Mouse (Mus musculus): ENCODE data around the gene Gm4553. TPM values are rescaled to one million over a fixed set of nuclear protein-coding genes. Genes with fewer than 3 reads are reported as not detected.
"Not testable (repeated sequence)": the region's sequence is repeated elsewhere in the genome, so short reads cannot be mapped to it uniquely, and the experiment has no call there.

Gene Gm4553
- polyA plus RNA-seq, 1 experiment from 2014 or later = not detected

- H3K36me3 ChIP-seq (ENCODE audit: control insufficient read depth, insufficient read depth, low read length); H3K27me3 ChIP-seq (replicated peaks; ENCODE audit: control insufficient read depth, insufficient read depth, low read length); H3K27ac ChIP-seq (ENCODE audit: low read depth); H3K9me3 ChIP-seq (ENCODE audit: control insufficient read depth, low read length); H3K4me2 ChIP-seq (ENCODE audit: low read length); ATAC-seq (replicated peaks; ENCODE audit: low FRiP score, low TSS enrichment, low read depth); H3K4me3 ChIP-seq (ENCODE audit: low read depth, low read length); H3K4me1 ChIP-seq (replicated peaks; ENCODE audit: control insufficient read depth, insufficient read depth, low read length); H3K9ac ChIP-seq (ENCODE audit: low read length); DNase-seq (ENCODE audit: low spot score): not testable (repeated sequence)
- WGBS = 88% methylated on average over 1 of the region's 1 CpGs
Observed at GRCm38 (mm10) chr7:142120629-142121028, 44.9 kb downstream of the Gm4553 start, which contains the start of gene Gm45618. Gene Gm45618, minus strand, starts transcription at chr7:142120729.

- WGBS = 18% methylated on average over 5 of the region's 5 CpGs
- H3K9ac ChIP-seq (ENCODE audit: low read length) = no peak overlapping the region
- no peak overlapping the region for H3K27ac ChIP-seq (ENCODE audit: low read depth)
- H3K4me1 ChIP-seq (replicated peaks; ENCODE audit: control insufficient read depth, insufficient read depth, low read length) = no peaks in the 10 kb centered on the region
- no peaks in the 10 kb centered on the region for H3K27me3 ChIP-seq (replicated peaks; ENCODE audit: control insufficient read depth, insufficient read depth, low read length)
- no peak overlapping the region for H3K4me2 ChIP-seq (ENCODE audit: low read length)
- H3K9me3 ChIP-seq (ENCODE audit: control insufficient read depth, low read length) = no peaks in the 10 kb centered on the region
- ATAC-seq (replicated peaks; ENCODE audit: low FRiP score, low TSS enrichment, low read depth) (no peak), DNase-seq (ENCODE audit: low spot score) (no peak)
- no peaks in the 10 kb centered on the region for H3K36me3 ChIP-seq (ENCODE audit: control insufficient read depth, insufficient read depth, low read length)
- no peak overlapping the region for H3K4me3 ChIP-seq (ENCODE audit: low read depth, low read length)
Observed at GRCm38 (mm10) chr7:142119632-142120031, 45.9 kb downstream of the Gm4553 start.

Other genes starting within 250 kb of the Gm4553 start
- 47.4 and 48.1 TPM in 2 replicates for gene Tollip, start 247.2 kb downstream of the Gm4553 start, polyA plus RNA-seq (2014; fragmentation: Nextera tagmentation; extraction: Ambion mirVana)
- gene Brsk2, start 216.0 kb downstream of the Gm4553 start, polyA plus RNA-seq (2014; fragmentation: Nextera tagmentation; extraction: Ambion mirVana) = 2.1 and 2.2 TPM in 2 replicates
- gene Mob2, start 104.7 kb downstream of the Gm4553 start, polyA plus RNA-seq (2014; fragmentation: Nextera tagmentation; extraction: Ambion mirVana) = 63.0 and 64.8 TPM in 2 replicates
- 8.1 and 8.8 TPM in 2 replicates for gene Dusp8, start 69.9 kb downstream of the Gm4553 start, polyA plus RNA-seq (2014; fragmentation: Nextera tagmentation; extraction: Ambion mirVana)
- gene Gm45618, start 45.0 kb downstream of the Gm4553 start, polyA plus RNA-seq (2014; fragmentation: Nextera tagmentation; extraction: Ambion mirVana) = not detected in 2 replicates
- not detected in 2 replicates for gene Gm39115, start 29.7 kb downstream of the Gm4553 start, polyA plus RNA-seq (2014; fragmentation: Nextera tagmentation; extraction: Ambion mirVana)
- gene Gm45337, start 21.1 kb downstream of the Gm4553 start, polyA plus RNA-seq (2014; fragmentation: Nextera tagmentation; extraction: Ambion mirVana) = not detected in 2 replicates
- not detected in 2 replicates for gene Gm29735, start 8.6 kb downstream of the Gm4553 start, polyA plus RNA-seq (2014; fragmentation: Nextera tagmentation; extraction: Ambion mirVana)
- not detected in 2 replicates for gene Krtap5-2, start 10.3 kb upstream of the Gm4553 start, polyA plus RNA-seq (2014; fragmentation: Nextera tagmentation; extraction: Ambion mirVana)
- gene Gm10153, start 24.6 kb upstream of the Gm4553 start, polyA plus RNA-seq (2014; fragmentation: Nextera tagmentation; extraction: Ambion mirVana) = not detected in 2 replicates
- not detected in 2 replicates for gene Krtap5-3, start 35.6 kb upstream of the Gm4553 start, polyA plus RNA-seq (2014; fragmentation: Nextera tagmentation; extraction: Ambion mirVana)
- not detected in 2 replicates for gene Gm7579, start 46.1 kb upstream of the Gm4553 start, polyA plus RNA-seq (2014; fragmentation: Nextera tagmentation; extraction: Ambion mirVana)
- gene Krtap5-5, start 64.2 kb upstream of the Gm4553 start, polyA plus RNA-seq (2014; fragmentation: Nextera tagmentation; extraction: Ambion mirVana) = not detected in 2 replicates
- gene Gm40460, start 75.3 kb upstream of the Gm4553 start, polyA plus RNA-seq (2014; fragmentation: Nextera tagmentation; extraction: Ambion mirVana) = not detected in 2 replicates
- not detected in 2 replicates for gene Gm2431, start 92.6 kb upstream of the Gm4553 start, polyA plus RNA-seq (2014; fragmentation: Nextera tagmentation; extraction: Ambion mirVana)
- gene Gm4559, start 108.6 kb upstream of the Gm4553 start, polyA plus RNA-seq (2014; fragmentation: Nextera tagmentation; extraction: Ambion mirVana) = not detected in 2 replicates
- 0.42 TPM in 1 of 2 replicates, not detected in the other for gene Krtap5-1, start 131.4 kb upstream of the Gm4553 start, polyA plus RNA-seq (2014; fragmentation: Nextera tagmentation; extraction: Ambion mirVana)
- gene Krtap5-4, start 137.8 kb upstream of the Gm4553 start, polyA plus RNA-seq (2014; fragmentation: Nextera tagmentation; extraction: Ambion mirVana) = not detected in 2 replicates
- 1.7 and 2.1 TPM in 2 replicates for gene Ifitm10, start 208.0 kb upstream of the Gm4553 start, polyA plus RNA-seq (2014; fragmentation: Nextera tagmentation; extraction: Ambion mirVana)
- gene Gm49369, start 216.9 kb upstream of the Gm4553 start, polyA plus RNA-seq (2014; fragmentation: Nextera tagmentation; extraction: Ambion mirVana) = 0.54 TPM in 1 of 2 replicates, not detected in the other
- gene Ctsd, start 222.3 kb upstream of the Gm4553 start, polyA plus RNA-seq (2014; fragmentation: Nextera tagmentation; extraction: Ambion mirVana) = 245 and 248 TPM in 2 replicates

All from intestine, embryonic 14.5 days (tissue).